Mouse (Mus musculus) liver, embryonic 14.5 days (tissue): ENCODE measurements around the gene Gm11992.

Source experiments
- CTCF ChIP-seq: IDR thresholded peaks from 2 replicates; pipeline ENCODE4 v1.5.1; 2016; ENCODE audit warnings: antibody characterized with exemption, low read depth, control low read depth
- EP300 ChIP-seq: IDR thresholded peaks from 2 replicates; pipeline ENCODE4 v1.6.1; 2016; ENCODE audit warnings: antibody characterized with exemption, low read depth

DNA sequence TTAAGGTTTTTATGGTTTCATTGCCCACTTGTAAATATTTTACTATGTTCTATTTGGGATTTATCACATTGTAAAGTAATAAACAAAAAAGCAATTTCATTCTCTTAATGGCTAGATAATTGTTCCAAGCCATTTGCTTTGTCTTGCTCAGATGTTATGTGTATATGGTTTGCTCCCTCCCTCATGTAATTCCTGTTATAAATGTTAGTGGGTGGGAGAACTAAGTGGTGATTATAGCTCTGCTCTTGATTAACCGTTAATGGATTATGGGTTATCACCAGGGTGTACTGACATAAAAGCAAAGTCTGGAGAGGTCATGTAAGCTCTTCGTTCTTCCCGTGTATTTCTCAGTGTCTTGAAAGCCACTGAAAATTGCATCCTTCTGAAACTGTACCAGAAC lies 33.7 kb upstream of the Gm11992 start:
- no peak for TF ChIP-seq CTCF
- no peak for TF ChIP-seq EP300
